Mouse (Mus musculus): ENCODE measurements around the gene Ptms.

DNA sequence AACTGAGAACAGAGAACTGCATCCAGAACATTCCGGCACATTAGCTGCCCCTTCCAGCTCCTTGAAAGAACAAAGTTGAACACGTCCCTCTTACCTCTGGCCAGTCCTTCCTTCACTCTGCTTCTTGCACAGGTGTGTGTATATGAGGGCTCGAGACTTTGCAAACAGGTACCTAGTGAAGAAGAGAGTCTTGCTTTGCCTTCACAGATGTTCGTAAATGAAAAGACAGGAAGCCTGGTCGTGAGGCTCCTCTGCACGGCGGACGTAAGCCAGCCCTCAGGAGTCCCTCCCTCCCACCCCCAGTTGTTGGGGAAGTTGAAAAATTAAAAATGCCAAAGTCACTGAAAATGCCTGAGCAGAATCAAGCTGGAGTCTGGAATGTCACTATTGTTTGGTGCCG lies 31.9 kb downstream of the Ptms start, which contains the start of gene Cd4:
- TF ChIP-seq CTCF (IDR thresholded peaks at IDR 0.05; ENCODE audit: borderline replicate concordance, insufficient read depth, low read depth, low read length) = no peak
- no peak for TF ChIP-seq POLR2A (IDR thresholded peaks at IDR 0.05; ENCODE audit: borderline replicate concordance, insufficient read depth, low read length)

All from cerebellum, adult 2 months (tissue).